Mouse (Mus musculus) liver, adult 2 months (tissue): ENCODE measurements around the gene Ptgir.

Source experiments
- CTCF ChIP-seq: fragments of 200-500 bp; IDR thresholded peaks from 2 replicates; pipeline ENCODE4 v1.5.1; 2011; ENCODE audit warnings: low read depth, low read length, control low read depth
- POLR2A ChIP-seq: fragments of 200-500 bp; IDR thresholded peaks from 2 replicates; pipeline ENCODE4 v1.6.1; 2011; ENCODE audit warnings: low read length, control low read depth; ENCODE audit not compliant: insufficient read depth; ENCODE audit errors: extremely low read depth

GRCm38 (mm10) chr7:16947959-16948361 is 41.7 kb downstream of the Ptgir start:
- TF ChIP-seq CTCF (no peak), POLR2A (no peak)
